Mouse (Mus musculus) kidney, postnatal 0 days (tissue): Measurements from ENCODE around the gene Ndufs1. TPM values are rescaled to one million over a fixed set of nuclear protein-coding genes. Genes with fewer than 3 reads are reported as not detected.

Experiments used
- ATAC-seq: fragments of 200-750 bp; cut with Nextera tagmentation; replicated peaks from 2 replicates; pipeline ENCODE4 v1.8.0; 2017; ENCODE audit warnings: low read depth, moderate number of reproducible peaks, moderate TSS enrichment, moderate library complexity; ENCODE audit not compliant: low FRiP score
- DNase-seq: peaks from one replicate; pipeline ENCODE4 v3.0.0-alpha.2; 2016; ENCODE audit warnings: low spot score
- H3K27ac ChIP-seq: fragments of 300-500 bp; sonication (generic); 2 replicates; pipeline ENCODE4 v1.5.1; 2014; ENCODE audit warnings: mild to moderate bottlenecking
- H3K27me3 ChIP-seq: fragments of 300-500 bp; sonication (generic); 2 replicates; pipeline ENCODE4 v1.6.1; 2014; ENCODE audit warnings: low read length, mixed read lengths; ENCODE audit not compliant: insufficient read depth
- H3K36me3 ChIP-seq: fragments of 300-500 bp; sonication (generic); 2 replicates; pipeline ENCODE4 v1.6.1; 2014; ENCODE audit warnings: low read length, mixed read lengths; ENCODE audit not compliant: insufficient read depth
- H3K4me1 ChIP-seq: fragments of 300-500 bp; sonication (generic); replicated peaks from 2 replicates; pipeline ENCODE4 v1.6.1; 2014; ENCODE audit warnings: antibody characterized with exemption, low read length, mixed read lengths; ENCODE audit not compliant: insufficient read depth
- H3K4me2 ChIP-seq: fragments of 300-500 bp; sonication (generic); 2 replicates; pipeline ENCODE4 v1.6.1; 2014; ENCODE audit warnings: mild to moderate bottlenecking, low read length, moderate library complexity, mixed read lengths
- H3K4me3 ChIP-seq: fragments of 300-500 bp; sonication (generic); replicated peaks from 2 replicates; pipeline ENCODE4 v1.5.1; 2014; ENCODE audit warnings: low read depth, low read length
- H3K9ac ChIP-seq: fragments of 300-500 bp; sonication (generic); 2 replicates; pipeline ENCODE4 v1.6.1; 2014; ENCODE audit warnings: low read depth, low read length
- H3K9me3 ChIP-seq: fragments of 300-500 bp; sonication (generic); replicated peaks from 2 replicates; pipeline ENCODE4 v1.6.1; 2016; ENCODE audit warnings: low read length, inconsistent platforms, mixed read lengths
- CTCF ChIP-seq: IDR thresholded peaks from 2 replicates; pipeline ENCODE4 v1.5.1; 2016; ENCODE audit warnings: antibody characterized with exemption, low read depth, mild to moderate bottlenecking, moderate library complexity
- whole genome bisulfite sequencing: fragments of 180-500 bp; shearing (Covaris S2); extraction: QIAGEN DNeasy Blood & Tissue Kit; methylation state at CpG from one replicate; pipeline ENCODE4 v1.1.7; 2014; 5-methylcytosine and 5-hydroxymethylcytosine counted together
- polyA plus RNA-seq: library from polyadenylated mRNA; unstranded; fragments of >200 nt; fragmentation: Nextera tagmentation; extraction: Ambion mirVana; gene quantifications from 2 replicates; pipeline ENCODE4 v1.2.1, GENCODE M21; 2015

The Ndufs1 gene
- polyA plus RNA-seq, 1 experiment from 2014 or later: 178 TPM

- Histone ChIP-seq H3K9me3 (no peaks in the 10 kb centered on the region), H3K36me3 (no peaks in the 10 kb centered on the region), H3K4me1 (0 out of 2 replicates have a peak, but pooled peaks cover 7% of the 10 kb centered on the region), H3K4me3 (no peak overlapping the region), H3K27ac (no peak overlapping the region), H3K27me3 (no peaks in the 10 kb centered on the region), H3K4me2 (peak overlapping the region; percentile 41), H3K9ac (no peak overlapping the region)
- 31% methylated on average over 22 of the region's 22 CpGs for WGBS
- DNase-seq: peak; percentile 18
- ATAC-seq: no peak
- no peak for TF ChIP-seq CTCF
Observed at GRCm38 (mm10) chr1:63213478-63214270, 37.0 kb upstream of the Ndufs1 start.

DNA sequence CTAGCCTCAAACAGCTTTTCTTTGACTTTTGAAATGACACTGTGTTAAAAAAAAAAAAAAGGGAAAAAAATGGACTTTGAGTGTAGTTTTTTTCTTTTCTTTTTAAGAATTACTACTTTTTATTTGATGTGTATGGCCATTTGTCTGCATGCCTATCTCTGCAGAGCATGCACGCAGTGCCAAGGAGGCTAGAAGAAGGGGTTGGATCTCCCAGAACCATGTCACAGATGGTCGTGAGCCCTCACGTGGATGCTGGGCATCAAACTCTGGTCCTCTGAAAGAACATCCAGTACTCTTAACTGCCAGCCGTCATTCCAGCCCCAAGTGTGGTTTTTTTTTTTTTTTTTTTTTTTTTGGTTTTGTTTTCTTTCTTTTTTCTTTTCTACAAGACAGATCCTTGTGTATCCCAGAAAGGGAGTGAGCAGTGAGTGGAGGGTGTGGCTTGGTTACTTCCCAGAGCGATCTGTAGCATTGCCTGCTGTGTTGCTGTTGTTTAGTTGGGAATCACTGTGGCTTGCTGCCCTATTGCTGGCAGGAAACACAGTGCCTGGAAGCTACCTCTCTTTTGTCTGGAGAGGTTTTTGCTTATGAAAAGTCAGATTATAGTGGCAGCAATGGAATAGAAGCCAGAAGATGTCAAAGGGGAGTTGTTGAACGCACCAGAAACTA lies 33.4 kb upstream of the Ndufs1 start:
- Histone ChIP-seq H3K4me2 (no peak overlapping the region), H3K4me3 (no peak overlapping the region), H3K9ac (no peak overlapping the region), H3K9me3 (no peaks in the 10 kb centered on the region), H3K27me3 (no peaks in the 10 kb centered on the region), H3K4me1 (0 out of 2 replicates have a peak, but pooled peaks cover 7% of the 10 kb centered on the region), H3K27ac (no peak overlapping the region), H3K36me3 (no peaks in the 10 kb centered on the region)
- TF ChIP-seq CTCF: no peak
- ATAC-seq: no peak
- no peak for DNase-seq
- WGBS: 37% methylated on average over 6 of the region's 6 CpGs

- no peak overlapping the region for H3K4me3 ChIP-seq
Observed at GRCm38 (mm10) chr1:63207607-63208006, 31.0 kb upstream of the Ndufs1 start.

DNA sequence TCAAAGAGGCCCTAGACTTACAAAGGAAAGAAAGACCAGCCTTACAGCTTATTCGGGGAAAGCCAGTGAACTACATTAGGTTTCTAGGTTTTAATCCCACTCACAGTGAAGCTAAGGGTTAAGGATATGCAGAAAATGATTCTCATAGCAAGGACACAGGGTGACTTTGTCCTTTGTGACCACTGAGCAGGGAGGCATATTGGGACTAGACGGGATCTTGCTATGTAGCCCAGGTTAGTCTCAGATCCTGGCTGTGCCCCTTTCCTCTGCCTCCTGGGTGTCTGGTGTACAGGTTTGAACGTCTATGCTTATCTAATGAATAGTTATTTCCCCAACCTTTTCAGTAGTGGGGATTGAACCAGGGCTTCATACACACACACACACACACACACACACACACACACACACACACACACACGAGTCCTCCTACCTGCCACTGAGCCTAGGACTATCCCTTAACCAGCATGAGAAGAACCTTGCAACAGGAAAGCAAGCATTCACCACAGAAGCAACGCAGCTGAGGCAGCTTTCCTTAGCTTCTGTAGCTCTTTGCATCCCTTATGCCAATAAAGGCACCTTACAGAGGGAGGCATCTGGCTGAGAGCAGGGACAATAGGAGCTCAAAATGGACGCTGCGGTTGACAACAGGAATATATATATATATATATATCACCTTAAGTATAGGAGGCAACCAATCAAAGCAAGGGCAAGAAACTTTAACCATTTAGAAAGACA lies 28.2 kb upstream of the Ndufs1 start:
- WGBS: 36% methylated on average over 7 of the region's 7 CpGs
- DNase-seq (no peak), ATAC-seq (no peak; the same call in 1 of the 2 replicates)
- Histone ChIP-seq H3K4me2 (no peak overlapping the region), H3K27me3 (no peaks in the 10 kb centered on the region), H3K36me3 (no peaks in the 10 kb centered on the region), H3K27ac (no peak overlapping the region), H3K9me3 (no peaks in the 10 kb centered on the region; the same call in 1 of the 2 replicates), H3K4me1 (no peaks in the 10 kb centered on the region), H3K9ac (no peak overlapping the region), H3K4me3 (no peak overlapping the region)
- TF ChIP-seq CTCF: no peak

More at GRCm38 (mm10) chr1:63207607-63208006, 31.0 kb upstream of the Ndufs1 start:
- Histone ChIP-seq H3K27me3 (no peaks in the 10 kb centered on the region), H3K9me3 (no peaks in the 10 kb centered on the region), H3K4me1 (no peaks in the 10 kb centered on the region), H3K36me3 (no peaks in the 10 kb centered on the region), H3K27ac (no peak overlapping the region), H3K9ac (no peak overlapping the region), H3K4me2 (no peak overlapping the region)
- WGBS: 79% methylated on average over 3 of the region's 3 CpGs
- ATAC-seq: no peak
- no peak for DNase-seq
- no peak for TF ChIP-seq CTCF

GRCm38 (mm10) chr1:63203950-63204659 lies 27.5 kb upstream of the Ndufs1 start:
- H3K4me3 ChIP-seq: no peak overlapping the region
- H3K36me3 ChIP-seq: no peaks in the 10 kb centered on the region
- WGBS: 18% methylated on average over 7 of the region's 7 CpGs
- no peak overlapping the region; the same call in 1 of the 2 replicates for H3K27ac ChIP-seq
- no peaks in the 10 kb centered on the region for H3K4me1 ChIP-seq
- no peaks in the 10 kb centered on the region for H3K27me3 ChIP-seq
- no peak overlapping the region for H3K9ac ChIP-seq
- no peaks in the 10 kb centered on the region; the same call in 1 of the 2 replicates for H3K9me3 ChIP-seq
- DNase-seq: peak; percentile 72
- H3K4me2 ChIP-seq: no peak overlapping the region
- peak; percentile 66 for ATAC-seq
- peak; percentile 51; the same call in 1 of the 2 replicates for TF ChIP-seq CTCF

DNA sequence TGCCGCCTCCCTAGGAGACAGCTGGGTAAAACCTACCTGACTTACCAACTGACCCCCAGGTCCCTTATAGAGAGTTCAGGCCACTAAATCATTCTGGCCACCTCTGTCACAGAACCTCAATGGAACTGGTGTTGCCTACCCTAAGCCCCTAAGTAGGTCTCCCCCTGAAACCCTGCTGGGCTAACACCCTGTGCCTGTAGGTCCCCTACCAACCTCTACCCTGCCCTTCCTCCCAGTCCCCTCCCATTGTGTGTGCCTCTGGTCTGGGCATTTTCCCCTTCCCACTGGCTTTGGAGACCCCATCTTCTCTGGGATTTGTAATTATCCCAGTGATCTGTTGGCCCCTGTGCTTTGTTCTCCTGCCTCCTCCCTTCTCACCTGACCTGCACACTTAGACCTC lies 26.8 kb upstream of the Ndufs1 start:
- DNase-seq: no peak
- Histone ChIP-seq H3K4me1 (no peaks in the 10 kb centered on the region), H3K36me3 (no peaks in the 10 kb centered on the region), H3K4me2 (no peak overlapping the region), H3K27ac (no peak overlapping the region), H3K9me3 (no peaks in the 10 kb centered on the region; the same call in 1 of the 2 replicates), H3K9ac (no peak overlapping the region), H3K4me3 (no peak overlapping the region), H3K27me3 (no peaks in the 10 kb centered on the region)
- no peak for ATAC-seq
- no peak for TF ChIP-seq CTCF
- 100% methylated on average over 1 of the region's 1 CpGs for WGBS
